Mouse (Mus musculus) retina, postnatal 1 day (tissue): ENCODE measurements around the gene Tspan3.

Experiments
- DNase-seq: peaks from one replicate; pipeline ENCODE4 v3.0.0-alpha.2; 2012

The Tspan3 gene

GRCm38 (mm10) chr9:56107527-56107926, 57.8 kb downstream of the Tspan3 start:
- no peak for DNase-seq

- no peak for DNase-seq
Measured at GRCm38 (mm10) chr9:56106274-56107072, 58.8 kb downstream of the Tspan3 start.

DNA sequence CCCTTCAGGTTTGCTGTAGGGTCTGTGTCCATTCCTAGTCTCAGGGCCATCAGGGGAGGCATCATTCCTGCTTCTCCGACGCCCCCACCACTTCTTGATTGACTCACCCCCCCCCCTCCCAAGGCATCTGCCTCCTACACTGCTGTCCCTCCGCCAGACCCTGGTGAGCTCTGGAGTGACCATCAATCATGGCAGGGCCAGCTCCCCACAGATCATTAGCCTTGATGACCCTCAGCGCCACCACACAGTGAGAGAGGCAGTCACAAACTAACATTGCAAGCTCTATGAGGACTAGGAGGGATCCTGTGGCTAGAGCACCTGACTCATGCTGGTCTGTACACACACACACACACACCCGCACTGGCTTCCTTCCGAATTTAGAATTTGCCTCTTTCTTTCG, 60.4 kb downstream of the Tspan3 start:
- no peak for DNase-seq

GRCm38 (mm10) chr9:56101022-56101421, 64.3 kb downstream of the Tspan3 start:
- no peak for DNase-seq

DNA sequence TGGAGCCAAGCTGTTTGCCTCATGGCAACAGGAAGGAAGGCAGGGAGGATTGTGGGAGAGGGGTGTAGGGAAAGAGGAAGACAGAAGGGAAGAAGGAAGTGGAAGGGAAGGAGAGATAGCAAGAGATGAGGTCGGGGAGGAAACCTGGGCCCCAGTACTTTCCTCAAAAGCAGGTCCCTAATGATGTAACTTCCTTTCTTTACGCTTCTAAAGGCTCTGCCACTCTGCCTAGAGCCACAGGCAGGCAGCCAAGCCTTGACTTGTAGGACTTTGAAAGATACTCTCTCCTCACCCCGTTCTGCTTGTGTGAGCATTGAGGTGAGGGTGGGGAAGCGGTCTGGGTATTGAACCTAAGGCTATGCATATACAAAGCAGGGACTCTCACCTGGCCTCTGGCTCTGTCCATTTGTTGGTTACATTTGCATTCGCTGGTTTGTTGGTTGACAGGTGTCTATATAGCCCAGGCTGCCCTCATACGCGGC, 65.2 kb downstream of the Tspan3 start:
- no peak for DNase-seq

DNA sequence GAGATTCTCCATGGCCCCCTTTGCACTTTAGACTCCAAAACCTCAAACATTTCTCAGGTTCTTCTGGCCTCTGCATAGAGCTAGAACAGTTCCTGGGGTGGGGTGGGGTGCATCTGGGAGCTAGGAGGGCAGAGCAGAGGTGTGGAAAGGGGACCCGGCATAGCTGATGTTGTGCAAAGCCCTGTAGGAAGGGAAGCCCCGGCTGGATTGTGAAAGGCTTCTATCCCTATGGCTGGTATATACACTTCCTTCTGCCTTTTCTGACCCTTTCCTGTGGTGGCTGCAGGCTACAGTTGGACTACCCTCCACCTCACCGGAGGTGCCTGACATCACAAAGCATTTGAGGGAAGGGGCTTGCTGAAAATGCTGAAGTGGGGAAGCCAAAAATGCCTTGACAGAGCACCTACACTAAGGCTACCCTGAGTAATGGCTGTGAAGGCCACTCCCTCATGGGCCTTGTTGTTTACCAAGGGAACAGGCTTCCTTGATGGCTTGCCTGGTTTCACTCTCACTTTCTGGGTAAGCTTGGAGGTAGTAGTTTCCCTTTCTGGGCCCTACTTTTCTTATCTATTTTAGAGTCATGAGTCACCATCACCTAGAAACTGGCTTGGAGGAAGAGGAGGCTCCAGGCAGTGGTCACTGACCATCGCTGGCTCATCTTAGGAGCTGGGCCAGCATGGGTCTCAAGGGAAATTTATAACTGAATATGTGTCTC, 67.5 kb downstream of the Tspan3 start:
- no peak for DNase-seq

- no peak for DNase-seq
Measured at GRCm38 (mm10) chr9:56092102-56092501, 73.2 kb downstream of the Tspan3 start.

DNA sequence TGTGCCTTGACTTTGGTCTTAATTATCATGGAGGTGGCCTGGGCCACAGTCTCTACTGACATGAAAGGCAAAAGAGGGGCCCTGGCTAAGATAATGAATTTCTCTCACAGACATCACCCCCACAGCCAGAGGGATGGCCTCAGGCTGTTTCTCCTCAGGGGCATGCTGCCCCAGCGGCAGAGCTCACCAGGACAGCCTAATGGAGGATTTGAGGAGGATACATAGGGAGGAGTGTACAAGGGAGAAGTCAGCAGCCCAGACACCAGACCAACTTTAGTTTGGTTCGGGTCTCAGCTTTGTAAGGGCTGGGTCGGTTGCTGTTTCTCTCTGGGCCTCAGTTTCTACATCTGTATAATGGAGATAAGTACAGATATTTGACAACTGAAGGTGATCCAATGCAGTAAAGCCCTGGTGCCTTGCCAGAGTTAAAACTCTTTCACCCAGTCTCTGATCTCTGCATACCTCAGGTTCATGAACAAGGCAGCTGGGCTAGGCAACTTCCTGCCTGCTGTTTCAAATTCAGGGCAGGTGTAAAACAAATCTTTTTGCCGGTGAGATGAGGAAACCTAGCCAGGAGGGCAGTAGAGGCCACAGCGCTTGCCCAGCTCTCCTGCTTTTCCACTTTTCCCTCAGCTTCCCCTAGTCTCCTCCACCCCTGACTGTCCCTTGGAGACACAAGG, 74.6 kb downstream of the Tspan3 start:
- DNase-seq = no peak

- peak; percentile 56 for DNase-seq
Measured at GRCm38 (mm10) chr9:56089778-56090520, 75.3 kb downstream of the Tspan3 start, which contains the start of gene Pstpip1. TSS of gene Pstpip1 (plus strand) at chr9:56089962.

DNA sequence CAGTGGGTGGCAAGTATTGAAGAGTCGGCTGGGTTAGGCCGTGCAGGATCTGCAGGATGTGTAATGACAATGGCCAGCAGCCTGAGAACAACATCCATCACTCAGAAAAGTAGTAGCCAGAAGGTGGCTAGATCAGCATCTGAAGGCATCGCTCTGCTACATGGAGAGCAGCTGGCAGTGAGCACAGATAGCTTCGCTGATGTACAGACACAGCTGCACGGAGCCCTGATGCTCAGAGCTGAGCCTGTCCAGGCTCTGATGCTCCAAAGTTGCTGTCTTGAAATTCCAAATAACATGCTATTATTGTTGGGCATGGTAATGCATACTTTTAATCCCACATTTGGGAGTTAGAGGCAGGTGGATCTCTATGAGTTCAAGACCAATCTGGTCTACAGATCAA, 78.8 kb downstream of the Tspan3 start:
- no peak for DNase-seq
